Mouse (Mus musculus) C2C12 (cell line): Measurements from ENCODE around the gene Gm4869.

Source experiments
- CTCF ChIP-seq: IDR thresholded peaks from one replicate; pipeline ENCODE4 v1.5.1; 2011; ENCODE audit not compliant: control insufficient read depth, insufficient read depth, insufficient read length
- MAX ChIP-seq: IDR thresholded peaks from one replicate; pipeline ENCODE4 v1.6.1; 2011; ENCODE audit warnings: mild to moderate bottlenecking, control low read depth
- USF1 ChIP-seq: IDR thresholded peaks from one replicate; pipeline ENCODE4 v1.6.1; 2011; ENCODE audit warnings: low read depth, mild to moderate bottlenecking, control low read depth, moderate library complexity

DNA sequence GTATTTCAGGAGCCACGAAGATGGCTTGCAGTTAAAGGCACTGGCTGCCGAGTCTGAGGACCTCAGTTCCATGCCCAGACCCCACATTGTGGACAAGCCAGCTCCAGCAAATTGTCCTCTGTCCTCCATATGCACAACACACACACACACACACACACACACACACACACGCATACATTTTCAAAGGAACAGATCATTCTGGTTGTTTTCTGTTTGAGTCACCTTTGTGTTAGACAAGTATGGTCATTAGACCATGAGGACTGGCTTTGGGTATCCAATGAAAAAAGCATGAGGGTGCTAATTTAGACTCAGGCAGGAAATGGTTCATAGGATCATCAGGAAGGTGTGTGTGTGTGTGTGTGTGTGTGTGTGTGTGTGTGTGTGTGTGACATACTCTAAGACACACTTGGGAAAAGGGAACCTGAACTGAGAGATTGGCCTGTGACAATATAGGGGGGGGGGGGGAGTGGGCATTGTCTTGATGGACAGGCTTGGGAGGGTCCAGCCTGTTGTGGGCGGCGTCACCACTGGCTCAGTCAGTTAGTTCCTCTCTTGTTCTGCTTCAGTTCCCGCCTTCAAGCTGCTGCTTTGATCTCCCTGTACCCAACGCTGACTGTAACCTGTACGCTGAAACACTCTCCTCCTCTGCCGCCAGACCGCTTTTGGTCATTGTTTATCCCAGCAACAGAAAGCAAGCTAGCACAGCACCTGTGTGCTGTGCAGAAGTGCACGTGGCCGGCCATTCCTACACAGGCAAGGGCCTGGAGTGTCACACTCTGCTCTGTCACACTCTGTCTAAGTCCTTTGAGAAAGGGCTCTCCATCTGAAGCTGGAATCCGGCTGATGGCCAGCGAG, 56.8 kb downstream of the Gm4869 start:
- TF ChIP-seq CTCF: no peak
- no peak for TF ChIP-seq USF1
- TF ChIP-seq MAX: no peak
